Mouse (Mus musculus): ENCODE results near the gene 4930519P11Rik. TPM values are rescaled to one million over a fixed set of nuclear protein-coding genes. Genes with fewer than 3 reads are reported as not detected.

The 4930519P11Rik gene
- total RNA-seq (2021), result under 1 TPM in 1 of 2 experiments, not detected in 1; 0.69 TPM
- long read RNA-seq, experiment 1, result 0 reads
- long read RNA-seq, experiment 2, result 0 reads

DNA sequence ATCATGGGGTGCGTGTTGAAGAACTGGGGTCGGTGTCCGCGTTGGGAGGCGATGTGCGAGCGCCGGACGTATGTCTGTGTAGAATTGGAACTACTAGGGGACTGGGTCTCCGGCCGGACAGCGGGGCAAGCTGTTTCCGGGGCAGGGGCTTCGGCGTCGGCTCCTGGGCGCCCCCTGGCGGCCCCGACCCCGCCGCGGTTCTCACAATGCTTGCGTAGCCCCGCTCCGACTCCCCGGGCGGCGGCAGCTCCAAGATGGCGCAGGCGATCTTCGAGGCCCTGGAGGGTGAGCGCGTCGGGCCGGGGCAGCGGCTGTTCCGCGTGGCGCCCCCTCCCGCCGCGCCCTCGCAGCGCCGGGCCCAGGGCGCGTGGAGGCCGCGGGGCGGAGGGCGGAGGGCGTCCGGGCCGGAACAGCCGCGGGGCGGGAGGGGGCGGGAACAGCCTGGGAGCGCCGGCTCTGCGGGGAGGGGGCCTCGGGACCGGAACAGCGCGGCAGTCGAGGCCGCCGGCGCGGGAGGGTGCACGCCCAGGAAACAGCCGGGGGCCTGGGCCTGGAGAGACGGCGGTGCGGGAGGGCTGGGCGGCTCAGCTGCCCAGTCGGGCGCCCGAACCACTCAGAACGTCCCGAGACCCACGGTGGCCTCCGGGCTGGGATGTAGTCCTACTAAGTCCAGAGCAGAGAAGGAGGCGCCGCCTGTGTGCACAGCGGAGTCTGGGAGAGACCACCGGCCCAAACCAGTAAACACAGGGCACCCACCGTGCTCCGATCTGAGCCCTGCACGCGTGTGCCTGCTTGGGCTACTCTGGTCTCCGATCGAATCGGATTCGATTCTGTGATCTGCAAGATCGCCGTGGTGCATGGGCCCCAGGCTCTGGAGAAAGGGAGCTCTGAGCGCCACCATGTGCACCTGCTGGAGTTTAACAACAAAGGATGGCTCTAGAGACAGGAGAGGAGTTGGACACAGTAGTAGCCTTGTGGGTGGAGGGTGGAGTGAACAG, at the start of gene 4930519P11Rik, which contains the start of gene Zfp341:
4930519P11Rik (minus strand) TSS at position 320 of the 998 bp plus-strand sequence.
Zfp341 (plus strand) TSS at position 180 of the 998 bp plus-strand sequence.
- DNase-seq, result peak; percentile 92
- intact Hi-C loops (cut with DNase I; ENCODE audit: low total_unique reads), result loop anchor here (5.0 kb wide), 1 partner anchor 61 kb away; the partner anchor contains the start of gene Actl10

DNA sequence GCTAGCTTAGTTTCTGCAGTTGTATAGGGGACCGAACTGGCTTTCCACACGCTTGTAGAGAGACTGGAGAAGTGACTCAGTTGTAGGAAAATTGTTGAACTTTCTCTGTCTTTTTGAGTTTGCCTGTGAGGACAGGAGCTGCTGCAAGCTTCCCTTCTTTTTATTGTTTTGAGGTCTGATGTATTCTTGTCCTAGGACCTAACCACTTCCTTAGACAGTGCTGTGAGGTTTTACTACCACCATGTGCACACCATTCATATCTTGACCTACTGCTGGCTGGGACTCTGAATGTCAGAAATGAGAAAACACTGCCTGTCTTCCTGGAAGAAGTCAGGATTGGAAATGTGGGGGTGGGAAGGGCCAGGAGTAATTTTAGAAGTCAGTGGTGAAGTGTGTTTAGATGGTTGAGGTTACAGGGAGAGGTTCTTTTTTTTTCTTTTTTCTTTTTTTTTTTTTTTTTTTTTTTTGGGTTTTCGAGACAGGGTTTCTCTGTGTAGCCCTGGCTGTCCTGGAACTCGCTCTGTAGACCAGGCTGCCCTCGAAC, 46.4 kb upstream of the 4930519P11Rik start:
- intact Hi-C loops (cut with DNase I; ENCODE audit: low total_unique reads), result no loop called here
- DNase-seq, result no peak

- no peak for DNase-seq
- intact Hi-C loops (cut with DNase I; ENCODE audit: low total_unique reads), result no loop called here
These were observed 45.8 kb upstream of the 4930519P11Rik start for GRCm38 (mm10) chr2:154659070-154659469.

DNA sequence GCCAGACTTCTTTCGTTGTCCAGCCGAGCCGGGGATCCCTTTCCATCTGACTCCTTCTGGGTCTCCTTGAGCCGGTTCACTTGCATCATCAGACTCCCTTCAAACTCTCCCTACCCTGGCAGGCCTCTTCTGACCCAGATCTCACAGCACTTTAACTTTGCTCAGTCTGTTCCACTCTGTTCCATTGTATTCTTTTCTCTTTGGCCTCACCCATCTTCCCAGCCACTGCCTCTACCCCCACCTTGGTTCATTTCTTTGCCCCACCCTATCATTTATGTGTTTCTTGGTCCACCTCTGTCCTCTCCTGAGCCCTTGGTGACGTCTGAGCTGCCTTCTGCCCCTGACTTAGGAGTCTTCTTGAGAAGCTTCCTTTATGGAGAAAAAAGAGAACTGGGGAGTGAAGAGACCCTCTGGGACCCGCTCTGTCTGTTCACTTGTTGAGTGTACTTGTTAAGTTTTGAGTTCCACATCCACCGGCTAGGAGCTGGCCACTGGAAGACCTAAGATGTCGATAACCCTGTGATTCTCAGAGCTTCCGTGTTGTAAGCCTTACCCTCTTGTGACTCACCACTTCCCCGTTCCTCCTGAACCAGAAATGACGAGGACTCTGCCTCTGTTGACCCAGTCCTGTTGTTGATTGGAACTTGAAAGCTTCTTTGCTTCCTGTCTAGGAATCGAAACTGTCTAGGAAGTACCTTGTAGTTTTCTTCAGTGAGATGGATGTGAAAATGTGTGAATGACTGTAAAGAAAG, 44.4 kb upstream of the 4930519P11Rik start:
- intact Hi-C loops (cut with DNase I; ENCODE audit: low total_unique reads), result no loop called here
- DNase-seq, result peak; percentile 17

DNA sequence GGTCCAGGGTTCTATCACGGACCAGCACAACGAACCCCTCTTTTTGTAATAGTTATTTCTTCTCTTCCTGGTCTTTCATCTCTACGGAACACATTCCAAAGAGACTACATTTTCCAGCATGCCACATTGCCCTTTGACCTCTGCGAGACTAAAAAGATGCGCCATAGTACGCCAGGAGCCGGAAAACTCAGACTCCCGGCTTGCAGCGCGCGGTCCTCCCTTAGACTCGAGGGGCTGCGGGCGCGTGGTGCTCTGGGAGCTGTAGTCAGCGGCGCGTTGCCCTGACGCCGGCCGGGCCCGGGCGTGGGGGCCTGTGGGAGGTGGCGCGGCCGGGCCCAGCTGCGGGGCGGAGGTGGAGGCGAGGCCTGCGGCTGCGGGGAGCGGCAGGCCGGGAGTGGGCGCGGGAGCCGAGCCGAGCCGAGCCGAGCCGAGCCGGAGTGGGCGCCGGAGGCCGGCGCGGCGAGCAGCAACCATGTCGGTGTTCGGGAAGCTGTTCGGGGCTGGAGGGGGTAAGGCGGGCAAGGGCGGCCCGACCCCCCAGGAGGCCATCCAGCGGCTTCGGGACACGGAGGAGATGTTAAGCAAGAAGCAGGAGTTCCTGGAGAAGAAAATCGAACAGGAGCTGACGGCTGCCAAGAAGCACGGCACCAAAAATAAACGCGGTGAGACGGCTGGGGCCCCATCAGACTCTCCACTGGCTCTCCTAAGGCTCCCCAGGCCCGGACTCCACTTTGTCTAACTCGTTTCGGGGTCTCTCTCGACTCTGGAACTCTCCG, 43.7 kb upstream of the 4930519P11Rik start:
- intact Hi-C loops (cut with DNase I; ENCODE audit: low total_unique reads), result no loop called here
- DNase-seq, result peak; percentile 98

DNA sequence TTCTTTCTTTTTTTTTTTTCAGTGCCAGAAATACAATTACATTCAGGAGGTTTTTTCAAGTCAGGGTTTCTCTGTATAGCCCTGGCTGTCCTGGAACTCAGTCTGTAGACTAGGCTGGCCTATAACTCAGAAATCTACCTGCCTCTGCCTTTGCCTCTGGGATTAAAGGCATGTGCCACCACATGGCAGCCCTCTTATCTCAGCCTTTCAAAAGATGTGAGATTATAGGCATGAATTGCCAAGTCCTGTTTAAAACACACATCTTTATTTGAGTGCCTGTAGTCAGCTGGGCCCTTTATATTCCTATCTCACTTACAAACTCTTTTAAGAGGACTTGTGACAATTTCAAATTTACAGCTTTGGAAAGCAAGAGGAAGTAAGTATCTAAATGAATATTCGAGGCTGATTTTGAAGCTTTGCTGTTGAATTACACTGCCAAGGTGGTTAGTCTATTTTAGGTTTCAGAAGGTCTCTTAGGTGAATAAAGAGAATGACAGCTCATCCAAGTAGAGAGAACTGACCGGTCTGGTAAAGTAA, 42.7 kb upstream of the 4930519P11Rik start:
- intact Hi-C loops (cut with DNase I; ENCODE audit: low total_unique reads), result no loop called here
- no peak for DNase-seq

DNA sequence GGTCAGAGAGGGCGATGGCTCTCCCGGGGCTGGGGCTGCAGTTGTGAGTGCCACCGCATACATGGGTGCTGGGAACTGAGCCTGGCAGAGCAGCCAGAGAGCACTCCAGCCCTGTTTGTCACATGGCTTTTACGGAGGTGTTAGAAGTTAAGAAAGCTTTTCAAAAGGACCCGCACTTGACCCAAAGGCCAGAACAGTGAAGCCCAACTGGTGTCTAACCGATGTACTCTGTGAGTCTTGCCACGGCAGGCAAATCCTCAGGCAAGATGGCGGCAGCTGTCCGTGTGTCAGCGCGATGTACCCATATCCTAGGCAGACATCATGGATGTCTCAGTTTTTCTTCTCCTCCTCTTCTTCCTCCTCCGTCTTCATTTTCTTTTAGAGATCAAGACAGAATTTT, 41.7 kb upstream of the 4930519P11Rik start:
- no peak for DNase-seq
- intact Hi-C loops (cut with DNase I; ENCODE audit: low total_unique reads), result no loop called here

- no peak for DNase-seq
- intact Hi-C loops (cut with DNase I; ENCODE audit: low total_unique reads), result no loop called here
These were observed 38.1 kb upstream of the 4930519P11Rik start, which contains the start of gene Chmp4b for GRCm38 (mm10) chr2:154651363-154651762. Gene Chmp4b (plus strand): TSS chr2:154651705.

- DNase-seq, result no peak
- intact Hi-C loops (cut with DNase I; ENCODE audit: low total_unique reads), result no loop called here
These were observed 37.2 kb upstream of the 4930519P11Rik start for GRCm38 (mm10) chr2:154650404-154650803.

DNA sequence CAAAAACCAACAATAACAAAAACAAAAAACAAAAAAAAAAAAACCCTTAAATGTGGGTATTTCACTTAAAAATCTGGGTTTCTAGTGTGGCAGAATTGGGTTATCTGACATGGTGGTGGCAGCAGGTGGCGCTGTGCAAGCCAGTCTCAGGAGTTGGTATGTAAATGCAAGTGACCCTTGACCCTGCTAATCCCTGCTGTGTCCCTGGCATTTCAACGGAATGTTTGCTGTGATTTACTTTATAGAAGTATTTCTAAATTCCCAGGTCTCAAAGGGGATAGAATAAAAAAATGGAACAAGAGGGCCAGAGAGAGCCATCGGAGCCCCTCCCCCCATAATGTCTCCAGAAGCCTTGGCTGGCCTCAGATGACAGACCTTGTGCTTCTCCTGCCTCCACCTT, 34.8 kb upstream of the 4930519P11Rik start:
- no peak for DNase-seq
- intact Hi-C loops (cut with DNase I; ENCODE audit: low total_unique reads), result loop anchor here (5.0 kb wide), 1 partner anchor 294 kb away; no protein-coding TSS in a partner anchor

DNA sequence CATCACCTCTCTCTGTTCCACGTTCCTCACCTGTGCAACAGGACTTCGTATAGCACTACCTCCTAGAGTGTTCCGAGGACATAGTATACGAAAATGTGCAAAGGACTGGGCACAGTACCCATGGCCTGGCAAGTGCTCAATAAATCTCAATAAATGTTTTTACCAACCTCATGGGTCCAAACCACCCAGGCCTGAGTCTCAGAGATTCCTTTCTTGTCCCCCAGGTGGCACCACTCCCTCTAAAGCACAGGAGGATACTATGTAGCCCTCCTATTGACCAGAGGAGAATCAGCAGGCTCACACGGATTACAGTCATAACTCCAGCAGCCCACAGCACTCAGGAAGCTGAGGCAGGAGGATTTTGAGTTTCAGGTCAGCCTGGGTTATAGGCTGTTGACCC, 33.4 kb upstream of the 4930519P11Rik start:
- intact Hi-C loops (cut with DNase I; ENCODE audit: low total_unique reads), result loop anchor here (5.0 kb wide), 1 partner anchor 296 kb away; no protein-coding TSS in a partner anchor
- no peak for DNase-seq

DNA sequence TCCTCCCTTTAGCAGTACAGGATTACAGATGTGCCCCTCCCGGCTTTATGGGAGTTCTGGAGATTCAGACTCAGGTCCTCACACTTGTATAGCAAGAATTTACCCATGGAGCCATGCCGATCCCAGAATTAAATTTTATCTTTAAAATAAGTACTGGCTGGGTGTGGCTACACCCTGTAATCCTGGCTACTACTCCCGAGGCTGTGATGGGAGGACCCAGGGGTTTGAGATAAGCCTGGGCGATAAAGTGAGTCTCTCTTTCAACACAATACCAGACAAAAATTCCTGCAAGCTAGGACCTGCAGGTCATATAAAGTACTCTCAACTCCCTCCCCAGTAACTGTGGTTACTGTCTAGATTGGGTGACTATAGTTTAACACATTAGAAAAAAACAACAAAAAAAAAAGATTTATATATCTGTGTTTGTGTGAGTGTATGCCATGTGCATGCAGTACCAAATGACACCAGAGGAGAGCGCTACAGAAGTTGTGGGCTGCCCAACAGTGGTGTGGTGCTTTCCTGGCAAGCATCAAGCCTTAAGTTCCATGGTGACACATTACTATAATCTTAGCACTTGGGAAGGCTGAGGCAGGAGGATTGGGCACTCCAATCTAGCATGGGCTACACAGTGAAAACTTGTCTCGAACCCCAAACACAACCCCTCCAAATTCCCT, 29.6 kb upstream of the 4930519P11Rik start:
- intact Hi-C loops (cut with DNase I; ENCODE audit: low total_unique reads), result no loop called here
- no peak for DNase-seq

DNA sequence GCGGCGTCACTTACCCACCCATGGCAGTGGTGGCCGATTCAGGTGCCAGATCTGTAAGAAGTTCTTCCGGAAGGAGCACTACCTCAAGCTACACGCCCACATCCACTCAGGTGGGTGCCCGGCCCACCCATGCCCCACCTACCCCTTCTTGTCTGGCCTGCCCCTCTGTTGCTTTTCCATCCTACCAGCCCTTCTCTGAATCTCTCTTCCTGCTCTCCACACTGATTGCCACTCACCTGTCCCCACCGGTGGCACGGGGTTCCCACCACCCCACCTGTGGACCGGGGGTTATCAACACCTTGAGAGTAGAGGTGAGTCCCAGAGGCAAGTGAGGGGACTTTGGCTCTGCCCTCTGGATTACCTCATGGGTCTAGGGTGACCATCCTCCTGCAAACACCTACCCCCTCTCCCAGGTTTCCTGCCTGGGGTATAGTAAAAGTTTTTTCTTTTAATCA, 28.8 kb upstream of the 4930519P11Rik start:
- no peak for DNase-seq
- intact Hi-C loops (cut with DNase I; ENCODE audit: low total_unique reads), result no loop called here

- intact Hi-C loops (cut with DNase I; ENCODE audit: low total_unique reads), result no loop called here
- no peak for DNase-seq
These were observed 27.9 kb upstream of the 4930519P11Rik start for GRCm38 (mm10) chr2:154641176-154641575.

- intact Hi-C loops (cut with DNase I; ENCODE audit: low total_unique reads), result no loop called here
These were observed 25.9 kb upstream of the 4930519P11Rik start for GRCm38 (mm10) chr2:154639115-154639514.

GRCm38 (mm10) chr2:154638521-154638920, 25.3 kb upstream of the 4930519P11Rik start:
- intact Hi-C loops (cut with DNase I; ENCODE audit: low total_unique reads), result no loop called here
- DNase-seq, result no peak

More at GRCm38 (mm10) chr2:154639115-154639514, 25.9 kb upstream of the 4930519P11Rik start:
- no peak for DNase-seq

DNA sequence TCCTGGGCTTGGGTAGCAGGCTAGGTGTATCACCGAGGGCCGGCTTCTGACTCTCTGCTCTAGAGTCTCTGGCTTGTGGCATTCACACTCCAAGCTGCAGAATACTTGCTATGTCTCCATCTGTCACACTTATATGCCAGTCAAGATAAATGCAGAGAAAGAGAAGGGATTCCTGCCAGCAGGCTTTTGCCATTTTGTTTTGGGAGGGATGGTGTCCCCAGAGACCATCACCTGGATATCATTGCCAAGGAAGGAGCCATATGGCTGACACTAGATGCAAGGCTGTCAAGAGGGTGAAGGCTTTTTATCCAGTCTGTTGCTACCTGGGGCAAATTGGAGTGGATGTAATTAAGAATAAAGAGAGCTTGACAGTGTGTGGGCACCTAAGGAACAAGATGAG, 22.6 kb upstream of the 4930519P11Rik start:
- no peak for DNase-seq

More for the DNA sequence above, 22.6 kb upstream of the 4930519P11Rik start:
- intact Hi-C loops (cut with DNase I; ENCODE audit: low total_unique reads), result no loop called here

Measured in gastrocnemius, postnatal 14 days (tissue).